8 mouse cellular contexts compared by ENCODE assay signal in the genomic region with DNA sequence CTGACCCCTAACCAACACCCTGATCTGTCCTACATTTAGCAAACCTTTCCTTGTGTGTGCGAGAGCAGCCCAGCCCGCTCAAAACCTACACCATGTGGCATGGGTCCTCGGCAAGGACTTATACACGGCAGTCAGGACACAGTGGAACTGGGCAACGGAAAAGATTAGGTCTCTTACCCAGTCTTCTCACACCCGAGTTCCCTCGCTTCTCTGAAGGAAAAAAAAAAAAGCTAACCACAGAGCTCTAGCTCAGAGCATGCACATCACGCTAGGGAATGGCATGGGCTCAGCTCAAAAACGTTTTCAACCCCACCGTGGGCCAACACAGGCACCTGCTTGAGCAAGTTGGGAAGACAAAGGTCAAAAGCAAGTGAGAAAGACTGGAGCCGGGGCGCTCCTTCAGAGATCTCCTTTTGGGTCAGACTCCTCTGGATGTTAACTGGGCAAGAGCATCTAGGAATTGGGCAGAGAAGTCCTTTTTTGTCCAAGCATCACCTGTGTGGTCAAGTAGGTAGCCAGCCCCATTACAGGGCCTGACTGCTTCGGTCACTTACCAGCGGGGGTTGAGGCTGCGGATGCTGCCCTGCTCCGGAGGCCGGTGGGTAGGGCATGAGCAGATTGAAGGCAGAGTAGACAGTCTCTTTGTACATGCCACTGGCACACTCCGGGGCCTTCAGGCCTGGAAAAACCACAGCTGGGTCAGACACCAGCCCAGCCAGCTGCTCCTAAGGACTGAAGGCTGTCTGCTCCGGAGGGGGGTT. TPM values are rescaled to one million over a fixed set of nuclear protein-coding genes. Genes with fewer than 3 reads are reported as not detected.
DNase-seq lines count a peak whose midpoint lies in the region; ATAC-seq and TF ChIP-seq lines count a peak whose summit lies in the region.

No protein-coding gene starts in this region.

- peak overlapping the region; percentile 73 for H3K4me3 ChIP-seq in spleen, adult 2 months (ENCODE audit: extremely low read depth, insufficient read depth, insufficient read length)
- H3K4me3 ChIP-seq in liver, embryonic 15.5 days (replicated peaks) = no peak overlapping the region

- TF ChIP-seq CTCF in spleen, adult 2 months (IDR thresholded peaks at IDR 0.05; ENCODE audit: extremely low read depth, insufficient read depth, insufficient read length, insufficient replicate concordance) = no peak

- DNase-seq in adrenal gland, postnatal 14 days = peak; percentile 50
- DNase-seq in adrenal gland, adult 2 months = no peak
- no peak for DNase-seq in spleen, adult 2 months (ENCODE audit: low read depth in 1 of 2, low spot score in 2 of 2)
- no peak for DNase-seq in spleen, postnatal 36 days (ENCODE audit: low spot score in 2 of 2)
- DNase-seq in B cell, adult 2 months = no peak
- no peak for DNase-seq in embryo, embryonic 9.5 days (ENCODE audit: extremely low spot score)
- no peak for DNase-seq in layer of hippocampus, adult 9-10 months (ENCODE audit: low spot score)

- no peak overlapping the region for H3K9ac ChIP-seq in liver, embryonic 15.5 days

- peaks cover 11% of the 10 kb centered on the region; the same call in 1 of the 2 replicates for H3K4me1 ChIP-seq in spleen, adult 2 months (ENCODE audit: control insufficient read depth, insufficient read depth, insufficient read length)
- H3K4me1 ChIP-seq in liver, embryonic 15.5 days (replicated peaks) = peaks cover 22% of the 10 kb centered on the region

- 0 out of 2 replicates have a peak overlapping the region, but pooled peaks have one; percentile 86 for H3K4me2 ChIP-seq in liver, embryonic 15.5 days

- H3K27ac ChIP-seq in spleen, adult 2 months (ENCODE audit: insufficient read depth, low read length) = peak overlapping the region; percentile 92
- no peak overlapping the region for H3K27ac ChIP-seq in liver, embryonic 15.5 days (replicated peaks)

- H3K27me3 ChIP-seq in spleen, adult 2 months (ENCODE audit: control insufficient read depth, insufficient read depth, low read length) = peaks cover 10% of the 10 kb centered on the region
- peaks cover 66% of the 10 kb centered on the region for H3K27me3 ChIP-seq in liver, embryonic 15.5 days

- H3K36me3 ChIP-seq in spleen, adult 2 months (ENCODE audit: control insufficient read depth, insufficient read depth, low read length) = no peaks in the 10 kb centered on the region; the same call in 1 of the 2 replicates
- no peaks in the 10 kb centered on the region for H3K36me3 ChIP-seq in liver, embryonic 15.5 days (replicated peaks)

- H3K9me3 ChIP-seq in liver, embryonic 15.5 days (replicated peaks) = no peaks in the 10 kb centered on the region

- no peak for TF ChIP-seq POLR2A in spleen, adult 2 months (IDR thresholded peaks at IDR 0.05; ENCODE audit: low read depth, low read length)

- 47% methylated on average over 19 of the region's 19 CpGs for WGBS in spleen, adult 2 months
- 55% methylated on average over 19 of the region's 19 CpGs for WGBS in liver, embryonic 15.5 days (ENCODE audit: insufficient replicate concordance)

- ATAC-seq in liver, embryonic 15.5 days (ENCODE audit: insufficient read depth) = no peak

RNA-seq across cellular contexts. Expression of gene Tcf7, which starts 1.1 kb away (rescaled TPM):
- total RNA-seq in adrenal gland, postnatal 14 days (2021) = 41.6 and 78.5 TPM in 2 replicates
- 10 to 100 TPM; 32.1 to 48.6 TPM for total RNA-seq in adrenal gland, adult 2 months (2021)
- polyA plus RNA-seq in adrenal gland, adult 2 months (2012; rRNA removed) = 56.1 and 60.3 TPM in 2 replicates
- 139 and 165 TPM in 2 replicates for polyA plus RNA-seq in spleen, adult 2 months (2012; rRNA removed)
- polyA plus RNA-seq in liver, embryonic 15.5 days (2015; fragmentation: Nextera tagmentation; extraction: Ambion mirVana) = 1.4 and 1.9 TPM in 2 replicates

RNA-seq across cellular contexts. Expression of gene Skp1a, which starts 50.0 kb away (rescaled TPM):
- total RNA-seq in adrenal gland, postnatal 14 days (2021) = 321 and 322 TPM in 2 replicates
- 100 to 1,000 TPM; 396 to 522 TPM for total RNA-seq in adrenal gland, adult 2 months (2021)
- 10.6 and 11.1 TPM in 2 replicates for polyA plus RNA-seq in adrenal gland, adult 2 months (2012; rRNA removed)
- 4.5 and 6.3 TPM in 2 replicates for polyA plus RNA-seq in spleen, adult 2 months (2012; rRNA removed)
- 236 and 277 TPM in 2 replicates for polyA plus RNA-seq in liver, embryonic 15.5 days (2015; fragmentation: Nextera tagmentation; extraction: Ambion mirVana)

Comparison
In these comparisons a context has a peak if more than half of its experiments do, and no peak if none do; other contexts are left out.
1. RNA of gene Tcf7, which starts 1.1 kb away (polyA plus RNA-seq): 139 to 165 TPM in spleen, adult 2 months and 56.1 to 60.3 TPM in adrenal gland, adult 2 months; 1.4 to 1.9 TPM in liver, embryonic 15.5 days; every median in the first group is over 10 times any median in the second.
2. RNA of gene Skp1a, which starts 50.0 kb away (polyA plus RNA-seq): 236 to 277 TPM in liver, embryonic 15.5 days; 10.6 to 11.1 TPM in adrenal gland, adult 2 months and 4.5 to 6.3 TPM in spleen, adult 2 months; every median in the first group is over 10 times any median in the second.